Mouse (Mus musculus) lung, embryonic 16.5 days (tissue): ENCODE measurements around the gene Dnah10. TPM values are rescaled to one million over a fixed set of nuclear protein-coding genes. Genes with fewer than 3 reads are reported as not detected.

ENCODE experiments used
- ATAC-seq: fragments of 200-750 bp; cut with Nextera tagmentation; 2 replicates; pipeline ENCODE4 v1.8.0; 2017; ENCODE audit warnings: low read depth, mild to moderate bottlenecking, moderate library complexity
- H3K27ac ChIP-seq: fragments of 300-500 bp; sonication (generic); 2 replicates; pipeline ENCODE4 v1.5.1; 2014; ENCODE audit warnings: mild to moderate bottlenecking, control low read depth, low read length
- H3K27me3 ChIP-seq: fragments of 300-500 bp; sonication (generic); 2 replicates; pipeline ENCODE4 v1.6.1; 2014; ENCODE audit warnings: low read depth, low read length, mixed read lengths; ENCODE audit not compliant: control insufficient read depth, insufficient read depth
- H3K36me3 ChIP-seq: fragments of 300-500 bp; sonication (generic); 2 replicates; pipeline ENCODE4 v1.6.1; 2014; ENCODE audit warnings: low read length; ENCODE audit not compliant: control insufficient read depth, insufficient read depth
- H3K4me1 ChIP-seq: fragments of 300-500 bp; sonication (generic); replicated peaks from 2 replicates; pipeline ENCODE4 v1.6.1; 2014; ENCODE audit warnings: low read length, mixed read lengths; ENCODE audit not compliant: control insufficient read depth, insufficient read depth
- H3K4me2 ChIP-seq: fragments of 300-500 bp; sonication (generic); 2 replicates; pipeline ENCODE4 v1.6.1; 2014; ENCODE audit warnings: low read depth, low read length, control low read depth
- H3K4me3 ChIP-seq: fragments of 300-500 bp; sonication (generic); 2 replicates; pipeline ENCODE4 v1.5.1; 2014; ENCODE audit warnings: mild to moderate bottlenecking, low read length, control low read depth
- H3K9ac ChIP-seq: fragments of 300-500 bp; sonication (generic); 2 replicates; pipeline ENCODE4 v1.6.1; 2014; ENCODE audit warnings: low read length, control low read depth
- H3K9me3 ChIP-seq: fragments of 300-500 bp; sonication (generic); 2 replicates; pipeline ENCODE4 v1.6.1; 2016; ENCODE audit warnings: low read length; ENCODE audit not compliant: control insufficient read depth
- WGBS: fragments of 180-500 bp; shearing (Covaris S2); extraction: QIAGEN DNeasy Blood & Tissue Kit; methylation state at CpG from one replicate; pipeline ENCODE4 v1.1.7; 2014; 5-methylcytosine and 5-hydroxymethylcytosine counted together
- polyA plus RNA-seq: library from polyadenylated mRNA; unstranded; fragments of >200 nt; fragmentation: Nextera tagmentation; extraction: Ambion mirVana; gene quantifications from 2 replicates; pipeline ENCODE4 v1.2.1, GENCODE M21; 2015

Dnah10 gene
- polyA plus RNA-seq = 0.83 and 1.1 TPM in 2 replicates

DNA sequence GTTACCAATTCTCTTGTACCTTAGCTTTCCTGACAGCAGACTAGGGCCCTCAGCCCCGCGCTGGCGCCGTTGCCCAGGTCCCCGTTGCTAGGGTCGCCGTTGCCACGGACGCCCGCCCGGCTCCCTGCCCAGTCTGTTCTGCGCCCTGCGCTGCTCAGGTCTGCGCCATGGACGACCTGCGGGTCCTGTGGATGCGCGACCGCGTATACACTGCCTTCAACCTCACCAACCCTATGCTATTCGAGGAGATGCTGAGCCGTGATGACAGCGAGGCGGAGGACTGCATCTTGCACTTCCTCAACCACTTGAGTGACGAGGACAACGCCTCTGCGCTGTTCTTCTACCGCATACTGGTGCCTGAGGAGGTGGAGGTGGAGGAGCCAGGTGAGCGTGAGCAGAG is at the start of gene Dnah10:
TSS of gene Dnah10 (plus strand) at position 89 of the 400 bp plus-strand sequence.
- Histone ChIP-seq H3K27me3 (no peaks in the 10 kb centered on the region), H3K9ac (no peak within 1 kb of the TSS), H3K27ac (no peak within 1 kb of the TSS), H3K4me2 (no peak within 1 kb of the TSS), H3K9me3 (no peaks in the 10 kb centered on the region), H3K4me3 (no peak within 1 kb of the TSS), H3K4me1 (peaks cover 5% of the 10 kb centered on the region; the same call in 1 of the 2 replicates), H3K36me3 (peaks cover 12% of the 10 kb centered on the region)
- WGBS = 9% methylated on average over 29 of the region's 29 CpGs
- ATAC-seq = peak; percentile 43; the same call in 1 of the 2 replicates

DNA sequence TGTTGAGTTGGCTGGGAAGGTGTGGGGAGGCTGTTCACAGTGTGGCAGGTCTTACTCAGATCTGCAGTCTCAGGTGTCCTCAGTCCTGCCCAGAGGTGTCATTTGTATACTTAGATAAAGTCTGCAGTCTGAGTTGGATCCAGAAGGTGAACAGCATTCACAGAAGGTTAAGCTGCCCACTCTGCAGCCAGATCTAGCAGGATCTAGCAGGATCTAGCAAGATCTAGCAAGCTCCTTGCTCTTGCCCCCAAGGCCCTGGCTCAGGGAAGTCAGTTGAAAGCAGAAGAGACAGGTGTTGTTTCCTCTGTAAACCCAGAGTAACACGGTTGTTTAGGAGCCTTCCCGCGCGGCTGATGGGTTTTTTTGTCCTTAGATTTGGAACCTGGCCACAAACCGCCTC is 11.1 kb upstream of the Dnah10 start:
- Histone ChIP-seq H3K9me3 (0 out of 2 replicates have a peak, but pooled peaks cover 3% of the 10 kb centered on the region), H3K27ac (no peak overlapping the region), H3K4me3 (no peak overlapping the region), H3K9ac (no peak overlapping the region), H3K4me2 (no peak overlapping the region), H3K36me3 (peaks cover 20% of the 10 kb centered on the region), H3K4me1 (no peaks in the 10 kb centered on the region), H3K27me3 (no peaks in the 10 kb centered on the region)
- no peak for ATAC-seq
- 81% methylated on average over 5 of the region's 5 CpGs for WGBS

DNA sequence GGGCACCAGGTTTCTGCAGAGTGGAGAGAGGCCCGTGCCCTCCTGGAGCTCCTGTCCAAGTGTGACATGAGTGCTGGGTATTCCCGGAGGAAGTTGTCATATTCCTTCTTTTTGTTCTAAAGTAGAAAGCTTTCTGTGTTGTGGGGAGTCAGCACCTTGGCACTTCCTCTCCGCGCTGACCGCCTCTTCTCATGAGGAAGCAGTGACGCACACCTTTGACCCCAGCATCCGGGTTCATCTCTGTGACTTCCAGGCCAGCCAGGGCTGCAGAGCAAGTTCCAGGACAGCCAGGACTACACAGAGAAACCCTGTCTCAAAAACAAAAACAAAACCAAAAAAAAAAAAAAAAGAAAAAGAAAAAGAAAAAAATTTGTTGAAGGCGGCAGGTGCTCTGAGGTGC is 9.8 kb upstream of the Dnah10 start:
- H3K4me2 ChIP-seq = no peak overlapping the region
- WGBS = 76% methylated on average over 8 of the region's 8 CpGs

DNA sequence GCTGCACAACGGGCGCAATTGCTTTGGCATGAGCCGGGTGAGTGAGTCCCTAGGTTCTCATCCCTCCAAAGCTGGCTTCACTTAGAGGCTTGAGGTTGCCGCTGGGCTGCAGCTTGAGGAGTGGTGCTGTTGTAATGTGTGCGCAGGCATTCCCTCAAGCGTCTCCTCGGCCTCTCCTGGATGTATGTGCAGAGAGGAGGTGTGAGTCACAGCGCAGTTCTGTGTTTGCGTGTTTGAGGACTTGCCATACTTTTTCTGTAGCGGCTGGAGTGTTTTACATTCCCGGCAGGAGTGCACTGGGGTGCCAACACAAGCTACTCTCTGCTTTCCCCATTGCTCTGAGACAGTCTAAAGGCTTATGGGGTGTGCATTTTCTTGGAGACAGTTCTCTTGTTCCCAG is 6.9 kb upstream of the Dnah10 start:
- Histone ChIP-seq H3K9me3 (no peaks in the 10 kb centered on the region), H3K4me2 (no peak overlapping the region), H3K4me1 (no peaks in the 10 kb centered on the region), H3K36me3 (peaks cover 26% of the 10 kb centered on the region), H3K4me3 (no peak overlapping the region), H3K27ac (no peak overlapping the region), H3K27me3 (no peaks in the 10 kb centered on the region), H3K9ac (no peak overlapping the region)
- ATAC-seq = no peak
- 91% methylated on average over 11 of the region's 11 CpGs for WGBS

More for the DNA sequence above, 9.8 kb upstream of the Dnah10 start:
- no peaks in the 10 kb centered on the region for H3K27me3 ChIP-seq
- H3K4me1 ChIP-seq = no peaks in the 10 kb centered on the region
- no peak overlapping the region for H3K27ac ChIP-seq
- H3K36me3 ChIP-seq = peaks cover 29% of the 10 kb centered on the region
- no peak for ATAC-seq
- no peak overlapping the region for H3K9ac ChIP-seq
- 0 out of 2 replicates have a peak, but pooled peaks cover 3% of the 10 kb centered on the region for H3K9me3 ChIP-seq
- no peak overlapping the region for H3K4me3 ChIP-seq

DNA sequence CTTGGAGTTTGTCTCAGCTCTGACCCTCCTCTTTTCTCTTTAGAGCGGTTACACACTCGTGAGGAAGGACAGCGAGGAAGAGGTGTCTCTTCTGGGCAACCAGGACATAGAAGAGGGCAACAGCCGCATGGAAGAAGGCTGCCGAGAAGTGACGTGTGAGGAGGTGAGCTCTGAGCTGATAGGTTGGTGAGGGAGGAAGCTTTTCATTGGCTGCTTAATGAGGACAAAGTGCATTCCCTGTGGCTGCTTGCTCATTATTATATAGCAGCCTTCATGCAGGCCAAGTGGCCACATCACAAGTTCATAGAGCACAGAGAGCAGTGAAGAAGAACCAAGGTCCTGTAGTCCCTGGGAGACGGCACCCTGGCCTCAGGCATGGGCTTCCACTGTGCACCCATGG is 6.5 kb upstream of the Dnah10 start:
- no peaks in the 10 kb centered on the region for H3K27me3 ChIP-seq
- peaks cover 26% of the 10 kb centered on the region for H3K36me3 ChIP-seq
- H3K4me3 ChIP-seq = no peak overlapping the region
- 89% methylated on average over 7 of the region's 7 CpGs for whole genome bisulfite sequencing
- no peak for ATAC-seq
- no peaks in the 10 kb centered on the region for H3K4me1 ChIP-seq
- H3K27ac ChIP-seq = no peak overlapping the region
- no peaks in the 10 kb centered on the region for H3K9me3 ChIP-seq
- no peak overlapping the region for H3K9ac ChIP-seq
- no peak overlapping the region for H3K4me2 ChIP-seq

DNA sequence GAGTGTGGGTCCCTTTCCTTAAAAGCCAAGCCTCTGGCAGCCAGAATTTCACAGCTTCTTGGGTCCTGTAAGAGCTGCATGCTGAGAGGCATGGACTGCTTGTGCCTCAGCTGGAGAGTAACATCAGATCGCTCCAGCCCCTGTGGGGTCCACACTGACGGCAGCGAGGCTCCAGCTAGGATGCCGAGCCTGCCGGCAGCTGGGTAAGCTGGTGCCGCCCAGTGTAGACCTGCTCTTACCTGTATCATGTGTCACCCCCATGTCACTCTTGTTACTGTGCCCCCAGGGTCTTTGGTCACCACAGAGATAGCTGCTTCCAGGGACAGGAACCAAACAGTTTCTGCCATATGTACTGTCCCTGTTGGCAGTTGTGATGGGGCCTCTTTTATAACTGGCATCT is 1.8 kb upstream of the Dnah10 start:
- Histone ChIP-seq H3K4me2 (no peak overlapping the region), H3K9ac (no peak overlapping the region), H3K9me3 (no peaks in the 10 kb centered on the region), H3K4me3 (no peak overlapping the region), H3K36me3 (peaks cover 22% of the 10 kb centered on the region), H3K27me3 (no peaks in the 10 kb centered on the region), H3K27ac (no peak overlapping the region), H3K4me1 (no peaks in the 10 kb centered on the region)
- no peak for ATAC-seq
- whole genome bisulfite sequencing = 92% methylated on average over 6 of the region's 6 CpGs

DNA sequence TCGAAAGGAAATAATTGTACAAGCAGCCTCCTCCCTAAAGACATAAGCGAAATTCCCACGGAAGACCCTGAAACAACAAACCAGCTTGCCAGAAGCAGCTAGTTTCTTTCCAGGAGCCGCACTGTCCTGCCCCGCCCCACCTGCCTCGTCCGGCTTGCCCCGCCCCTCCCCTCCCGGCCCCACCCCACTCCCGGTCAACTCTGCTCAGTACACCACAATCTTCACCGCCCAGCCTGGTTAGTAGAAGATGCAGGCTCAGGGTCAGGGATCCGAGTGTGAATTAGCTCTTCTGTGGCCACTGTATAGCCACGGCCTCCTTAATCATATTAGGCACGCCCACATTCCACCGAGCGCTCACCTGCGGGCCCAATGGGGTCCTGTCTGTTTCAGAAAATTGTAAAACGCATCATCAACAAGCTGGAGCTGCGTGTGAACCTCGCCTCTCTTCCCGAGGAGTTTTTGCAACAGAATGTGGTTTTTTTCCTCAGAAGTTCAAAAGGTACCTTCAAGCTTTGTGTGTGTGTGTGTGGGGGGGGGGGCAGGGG is 4.8 kb downstream of the Dnah10 start:
- ATAC-seq = peak; percentile 43; the same call in 1 of the 2 replicates
- peak overlapping the region; percentile 42 for H3K4me3 ChIP-seq
- no peaks in the 10 kb centered on the region for H3K9me3 ChIP-seq
- 13% methylated on average over 19 of the region's 21 CpGs for WGBS
- H3K4me1 ChIP-seq = peaks cover 5% of the 10 kb centered on the region; the same call in 1 of the 2 replicates
- no peaks in the 10 kb centered on the region for H3K27me3 ChIP-seq
- H3K4me2 ChIP-seq = peak overlapping the region; percentile 63
- no peak overlapping the region for H3K27ac ChIP-seq
- no peaks in the 10 kb centered on the region for H3K36me3 ChIP-seq
- peak overlapping the region; percentile 47; the same call in 1 of the 2 replicates for H3K9ac ChIP-seq

DNA sequence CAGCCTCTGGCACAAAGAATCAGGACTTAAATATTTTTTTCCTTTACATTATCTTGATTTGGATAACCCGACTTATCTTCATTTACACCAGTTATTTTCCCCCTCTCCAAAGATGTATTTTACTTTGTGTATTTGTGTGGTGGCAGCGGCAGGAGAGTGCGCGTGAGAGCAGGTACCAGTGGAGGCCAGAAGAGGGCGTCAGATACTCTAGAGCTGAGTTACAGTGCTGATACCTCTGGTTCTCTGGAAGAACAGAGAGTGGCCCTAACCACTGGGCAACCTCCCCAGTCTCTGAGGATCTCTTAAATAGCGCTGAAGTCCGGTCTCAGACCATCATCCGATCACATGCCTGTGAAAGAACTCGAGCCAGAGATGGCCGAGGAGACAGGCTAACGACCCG is 9.1 kb downstream of the Dnah10 start:
- H3K27ac ChIP-seq = no peak overlapping the region
- no peaks in the 10 kb centered on the region for H3K36me3 ChIP-seq
- peaks cover 5% of the 10 kb centered on the region; the same call in 1 of the 2 replicates for H3K4me1 ChIP-seq
- no peak overlapping the region for H3K9ac ChIP-seq
- no peaks in the 10 kb centered on the region for H3K27me3 ChIP-seq
- WGBS = 82% methylated on average over 12 of the region's 12 CpGs
- no peak overlapping the region for H3K4me2 ChIP-seq
- ATAC-seq = no peak
- no peak overlapping the region for H3K4me3 ChIP-seq
- no peaks in the 10 kb centered on the region for H3K9me3 ChIP-seq

DNA sequence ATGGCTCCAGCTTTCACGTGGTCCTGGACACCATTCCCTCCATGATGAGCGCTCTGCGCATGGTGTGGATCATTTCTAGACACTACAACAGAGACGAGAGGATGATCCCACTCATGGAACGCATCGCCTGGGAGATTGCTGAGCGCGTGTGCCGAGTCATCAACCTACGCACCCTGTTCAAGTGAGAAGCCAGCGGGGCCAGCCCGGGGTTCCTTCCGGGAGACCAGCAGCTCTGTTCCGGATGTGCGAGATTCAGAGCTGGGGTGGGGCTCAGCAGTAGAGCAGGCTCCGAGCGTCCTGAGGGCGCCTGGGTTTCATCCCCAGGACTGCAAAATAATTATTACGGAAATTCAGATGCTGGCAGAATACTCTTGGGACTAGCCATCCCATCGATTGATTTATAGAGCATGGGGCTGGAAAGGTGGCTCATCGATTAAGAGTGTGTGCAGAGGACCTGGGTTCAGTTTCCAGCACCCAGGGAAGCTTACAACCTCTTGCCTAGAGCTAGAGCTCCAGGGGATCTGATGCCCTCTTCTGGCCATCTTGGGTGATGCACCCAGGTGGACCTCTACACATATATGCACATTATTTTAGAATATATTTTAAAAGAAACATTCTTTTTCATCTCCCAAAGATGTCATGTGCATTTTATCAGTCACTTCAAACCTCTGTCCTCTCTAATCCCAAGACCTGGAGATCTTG is 17.2 kb downstream of the Dnah10 start:
- no peak overlapping the region for H3K27ac ChIP-seq
- H3K4me1 ChIP-seq = no peaks in the 10 kb centered on the region
- H3K4me2 ChIP-seq = no peak overlapping the region
- WGBS = 92% methylated on average over 21 of the region's 21 CpGs
- H3K9ac ChIP-seq = no peak overlapping the region
- no peaks in the 10 kb centered on the region for H3K36me3 ChIP-seq
- ATAC-seq = no peak
- no peaks in the 10 kb centered on the region for H3K27me3 ChIP-seq
- H3K4me3 ChIP-seq = no peak overlapping the region
- H3K9me3 ChIP-seq = no peaks in the 10 kb centered on the region; the same call in 1 of the 2 replicates
